ENCODE assay signal across 15 mouse cellular contexts in the genomic region with DNA sequence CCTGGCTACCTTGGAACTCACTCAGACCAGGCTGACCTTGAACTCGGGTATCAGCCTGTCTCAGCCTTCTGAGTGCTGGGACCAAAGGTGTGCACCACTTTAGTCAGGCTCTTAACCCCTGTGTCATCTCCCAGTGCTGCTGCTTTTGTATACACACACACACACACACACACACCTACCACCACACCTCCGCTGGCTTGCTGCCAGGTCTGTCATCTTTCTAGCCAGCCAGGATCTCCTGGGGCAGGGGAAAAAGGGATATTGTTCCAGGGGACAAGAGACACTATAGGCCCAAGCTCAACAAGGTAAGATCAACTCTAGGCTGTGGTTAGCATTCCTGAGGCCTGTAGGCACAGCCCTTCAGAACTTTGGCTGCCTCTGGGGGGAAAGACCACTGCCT. TPM values are rescaled to one million over a fixed set of nuclear protein-coding genes. Genes with fewer than 3 reads are reported as not detected.
A peak's percentile ranks its signal among the peaks of the same experiment; 100 is the strongest.
DNase-seq lines count a peak whose midpoint lies in the region; ATAC-seq lines count a peak whose summit lies in the region.
"Had no signal": no experiment of that assay in that cellular context is flagged by ENCODE, and none has a peak within 500 bp of the region (broad histone marks: within the 10 kb centered on the region; RNA-seq: fewer than 3 reads in every experiment).

No protein-coding gene starts in this region.

- H3K9ac ChIP-seq in limb, embryonic 12.5 days (replicated peaks), result no peak overlapping the region
- H3K9ac ChIP-seq in neural tube, embryonic 13.5 days, result no peak overlapping the region
- no peak overlapping the region for H3K9ac ChIP-seq in neural tube, embryonic 15.5 days (replicated peaks)
- H3K9ac ChIP-seq: heart, embryonic 13.5 days; intestine, embryonic 15.5 days; liver, embryonic 15.5 days had no signal

- no peak for ATAC-seq in limb, embryonic 12.5 days (ENCODE audit: insufficient number of reproducible peaks, insufficient read depth, low FRiP score, low TSS enrichment, low read depth)
- no peak for ATAC-seq in neural tube, embryonic 13.5 days (ENCODE audit: low read depth)
- ATAC-seq in neural tube, embryonic 15.5 days (ENCODE audit: low FRiP score), result no peak
- ATAC-seq: intestine, embryonic 15.5 days had no signal

- no peak overlapping the region for H3K4me3 ChIP-seq in heart, embryonic 10.5 days
- H3K4me3 ChIP-seq in limb, embryonic 12.5 days (replicated peaks), result no peak overlapping the region
- no peak overlapping the region for H3K4me3 ChIP-seq in limb, embryonic 10.5 days
- H3K4me3 ChIP-seq in neural tube, embryonic 13.5 days, result no peak overlapping the region
- H3K4me3 ChIP-seq in neural tube, embryonic 15.5 days (replicated peaks), result no peak overlapping the region
- H3K4me3 ChIP-seq: heart, embryonic 13.5 days; intestine, embryonic 15.5 days; liver, embryonic 15.5 days had no signal

- WGBS in heart, embryonic 10.5 days, result 85% methylated on average over 2 of the region's 2 CpGs
- 87% methylated on average over 2 of the region's 2 CpGs for WGBS in limb, embryonic 12.5 days
- WGBS in limb, embryonic 10.5 days, result 93% methylated on average over 2 of the region's 2 CpGs
- WGBS in neural tube, embryonic 13.5 days, result 91% methylated on average over 2 of the region's 2 CpGs
- WGBS in neural tube, embryonic 15.5 days, result 94% methylated on average over 2 of the region's 2 CpGs

- no peaks in the 10 kb centered on the region for H3K27me3 ChIP-seq in heart, embryonic 10.5 days (ENCODE audit: insufficient read depth, poor library complexity, severe bottlenecking)
- no peaks in the 10 kb centered on the region for H3K27me3 ChIP-seq in limb, embryonic 12.5 days
- H3K27me3 ChIP-seq in limb, embryonic 10.5 days (ENCODE audit: low read depth, poor library complexity, severe bottlenecking), result no peaks in the 10 kb centered on the region
- peaks cover 4% of the 10 kb centered on the region; the same call in 1 of the 2 replicates for H3K27me3 ChIP-seq in neural tube, embryonic 13.5 days
- H3K27me3 ChIP-seq in neural tube, embryonic 15.5 days (replicated peaks), result no peaks in the 10 kb centered on the region
- H3K27me3 ChIP-seq: heart, embryonic 13.5 days; intestine, embryonic 15.5 days; liver, embryonic 15.5 days had no signal

- 0 out of 2 replicates have a peak overlapping the region, but pooled peaks have one; percentile 31 for H3K27ac ChIP-seq in heart, embryonic 10.5 days
- H3K27ac ChIP-seq in limb, embryonic 12.5 days, result peak overlapping the region; percentile 45; the same call in 1 of the 2 replicates
- H3K27ac ChIP-seq in limb, embryonic 10.5 days, result no peak overlapping the region
- peak overlapping the region; percentile 15; the same call in 1 of the 2 replicates for H3K27ac ChIP-seq in neural tube, embryonic 13.5 days (replicated peaks)
- no peak overlapping the region; the same call in 1 of the 2 replicates for H3K27ac ChIP-seq in neural tube, embryonic 15.5 days (replicated peaks)
- H3K27ac ChIP-seq: heart, embryonic 13.5 days; intestine, embryonic 15.5 days; liver, embryonic 15.5 days; stomach, postnatal 0 days had no signal

- peaks cover 79% of the 10 kb centered on the region for H3K4me1 ChIP-seq in heart, embryonic 10.5 days
- peaks cover 79% of the 10 kb centered on the region for H3K4me1 ChIP-seq in limb, embryonic 12.5 days (replicated peaks)
- peaks cover 87% of the 10 kb centered on the region for H3K4me1 ChIP-seq in limb, embryonic 10.5 days
- peaks cover 77% of the 10 kb centered on the region for H3K4me1 ChIP-seq in neural tube, embryonic 13.5 days (replicated peaks)
- peaks cover 72% of the 10 kb centered on the region for H3K4me1 ChIP-seq in neural tube, embryonic 15.5 days

- H3K4me2 ChIP-seq in limb, embryonic 12.5 days, result no peak overlapping the region
- H3K4me2 ChIP-seq in neural tube, embryonic 13.5 days, result no peak overlapping the region
- no peak overlapping the region for H3K4me2 ChIP-seq in neural tube, embryonic 15.5 days
- H3K4me2 ChIP-seq: heart, embryonic 13.5 days; intestine, embryonic 15.5 days; liver, embryonic 15.5 days had no signal

- H3K9me3 ChIP-seq in heart, embryonic 10.5 days, result no peaks in the 10 kb centered on the region
- no peaks in the 10 kb centered on the region for H3K9me3 ChIP-seq in limb, embryonic 12.5 days
- no peaks in the 10 kb centered on the region for H3K9me3 ChIP-seq in limb, embryonic 10.5 days (replicated peaks)
- no peaks in the 10 kb centered on the region for H3K9me3 ChIP-seq in neural tube, embryonic 13.5 days
- H3K9me3 ChIP-seq in neural tube, embryonic 15.5 days (replicated peaks), result no peaks in the 10 kb centered on the region
- H3K9me3 ChIP-seq: heart, embryonic 13.5 days; intestine, embryonic 15.5 days; liver, embryonic 15.5 days had no signal

- no peak for DNase-seq in heart, embryonic 10.5 days (ENCODE audit: low spot score)
- no peak for DNase-seq in heart, postnatal 4 days
- no peak for DNase-seq in limb, embryonic 10.5 days (ENCODE audit: low spot score)
- no peak for DNase-seq in thymus, adult 18-20 months
- DNase-seq: adrenal gland, postnatal 36 days; cerebellum, adult 11-12 months; heart, adult 11 months; lung, postnatal 14 days had no signal

- peaks cover 52% of the 10 kb centered on the region for H3K36me3 ChIP-seq in heart, embryonic 10.5 days
- peaks cover 50% of the 10 kb centered on the region for H3K36me3 ChIP-seq in limb, embryonic 12.5 days
- peaks cover 94% of the 10 kb centered on the region for H3K36me3 ChIP-seq in limb, embryonic 10.5 days
- H3K36me3 ChIP-seq in neural tube, embryonic 13.5 days, result peaks cover 32% of the 10 kb centered on the region
- peaks cover 14% of the 10 kb centered on the region for H3K36me3 ChIP-seq in neural tube, embryonic 15.5 days

RNA-seq across cellular contexts. Expression of gene Bahcc1, which starts 34.5 kb away (rescaled TPM):
- polyA plus RNA-seq in heart, embryonic 10.5 days (2016; fragmentation: Nextera tagmentation; extraction: Ambion mirVana), result 7.7 and 12.9 TPM in 2 replicates
- 10 to 100 TPM; 14.1 to 16.5 TPM for total RNA-seq in heart, postnatal 4 days (2021)
- 18.3 and 18.5 TPM in 2 replicates for polyA plus RNA-seq in limb, embryonic 12.5 days (2016; fragmentation: Nextera tagmentation; extraction: Ambion mirVana)
- 19.9 and 20.3 TPM in 2 replicates for polyA plus RNA-seq in limb, embryonic 10.5 days (2016; fragmentation: Nextera tagmentation; extraction: Ambion mirVana)
- 13.6 and 15.3 TPM in 2 replicates for polyA plus RNA-seq in neural tube, embryonic 13.5 days (2015; fragmentation: Nextera tagmentation; extraction: Ambion mirVana)
- polyA plus RNA-seq in neural tube, embryonic 15.5 days (2015; fragmentation: Nextera tagmentation; extraction: Ambion mirVana), result 8.7 and 10.4 TPM in 2 replicates

Comparison
In these comparisons a context has a peak if more than half of its experiments do, and no peak if none do; other contexts are left out.
1. H3K27ac ChIP-seq: peak in heart, embryonic 10.5 days (single experiment), limb, embryonic 12.5 days (single experiment) and neural tube, embryonic 13.5 days (single experiment); none in limb, embryonic 10.5 days (single experiment) and neural tube, embryonic 15.5 days (single experiment).